Mouse (Mus musculus) midbrain, embryonic 12.5 days (tissue): Measurements from ENCODE around the gene Egf. TPM values are rescaled to one million over a fixed set of nuclear protein-coding genes. Genes with fewer than 3 reads are reported as not detected.

Experiments
- ATAC-seq: fragments of 200-750 bp; cut with Nextera tagmentation; 2 replicates; pipeline ENCODE4 v1.8.0; 2017; ENCODE audit warnings: low read depth, moderate TSS enrichment, moderate library complexity; ENCODE audit not compliant: low FRiP score
- H3K27ac ChIP-seq: fragments of 300-500 bp; sonication (generic); replicated peaks from 2 replicates; pipeline ENCODE4 v1.5.1; 2016; ENCODE audit warnings: mild to moderate bottlenecking
- H3K27me3 ChIP-seq: fragments of 300-500 bp; sonication (generic); 2 replicates; pipeline ENCODE4 v1.6.1; 2016; ENCODE audit warnings: mild to moderate bottlenecking
- H3K36me3 ChIP-seq: fragments of 300-500 bp; sonication (generic); 2 replicates; pipeline ENCODE4 v1.6.1; 2016
- H3K4me1 ChIP-seq: fragments of 300-500 bp; sonication (generic); 2 replicates; pipeline ENCODE4 v1.6.1; 2016
- H3K4me2 ChIP-seq: fragments of 300-500 bp; sonication (generic); replicated peaks from 2 replicates; pipeline ENCODE4 v1.6.1; 2016; ENCODE audit warnings: mild to moderate bottlenecking, moderate library complexity
- H3K4me3 ChIP-seq: fragments of 300-500 bp; sonication (generic); 2 replicates; pipeline ENCODE4 v1.5.1; 2016; ENCODE audit warnings: mild to moderate bottlenecking
- H3K9ac ChIP-seq: fragments of 300-500 bp; sonication (generic); replicated peaks from 2 replicates; pipeline ENCODE4 v1.6.1; 2016; ENCODE audit warnings: mild to moderate bottlenecking, moderate library complexity
- H3K9me3 ChIP-seq: fragments of 300-500 bp; sonication (generic); 2 replicates; pipeline ENCODE4 v1.6.1; 2016; ENCODE audit warnings: mild to moderate bottlenecking
- WGBS: fragments of 180-500 bp; shearing (Covaris S2); methylation state at CpG from one replicate; pipeline ENCODE4 v1.1.7; 2016; 5-methylcytosine and 5-hydroxymethylcytosine counted together
- polyA plus RNA-seq: library from polyadenylated mRNA; unstranded; fragments of >200 nt; fragmentation: Nextera tagmentation; extraction: Ambion mirVana; gene quantifications from 2 replicates; pipeline ENCODE4 v1.2.1, GENCODE M21; 2016

Egf gene
- polyA plus RNA-seq, 1 experiment from 2014 or later = 2.1 TPM

DNA sequence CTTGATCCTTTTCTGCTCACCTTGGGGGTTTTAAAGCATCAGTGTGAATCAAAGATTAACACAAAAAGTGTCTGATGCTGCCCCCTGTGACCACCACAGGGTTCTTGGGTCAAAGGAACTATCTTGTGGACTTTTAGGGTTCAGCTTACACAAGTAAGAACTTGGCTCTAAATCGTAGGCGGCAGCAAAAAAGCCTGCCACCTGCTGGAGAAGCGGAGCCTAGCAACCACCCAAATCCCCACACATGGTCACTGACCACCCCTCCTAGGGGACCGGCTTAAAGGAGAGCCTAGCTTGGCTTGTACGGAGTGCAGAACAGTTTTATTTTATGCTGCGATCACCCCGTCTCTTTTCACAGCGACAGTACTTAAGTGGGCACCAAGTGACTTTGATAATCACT is 10.3 kb downstream of the Egf start:
- Histone ChIP-seq H3K27ac (no peak overlapping the region), H3K36me3 (no peaks in the 10 kb centered on the region), H3K9me3 (no peaks in the 10 kb centered on the region), H3K9ac (no peak overlapping the region), H3K4me2 (no peak overlapping the region), H3K27me3 (no peaks in the 10 kb centered on the region), H3K4me3 (no peak overlapping the region), H3K4me1 (no peaks in the 10 kb centered on the region)
- ATAC-seq = no peak
- WGBS = 50% methylated on average over 8 of the region's 8 CpGs

DNA sequence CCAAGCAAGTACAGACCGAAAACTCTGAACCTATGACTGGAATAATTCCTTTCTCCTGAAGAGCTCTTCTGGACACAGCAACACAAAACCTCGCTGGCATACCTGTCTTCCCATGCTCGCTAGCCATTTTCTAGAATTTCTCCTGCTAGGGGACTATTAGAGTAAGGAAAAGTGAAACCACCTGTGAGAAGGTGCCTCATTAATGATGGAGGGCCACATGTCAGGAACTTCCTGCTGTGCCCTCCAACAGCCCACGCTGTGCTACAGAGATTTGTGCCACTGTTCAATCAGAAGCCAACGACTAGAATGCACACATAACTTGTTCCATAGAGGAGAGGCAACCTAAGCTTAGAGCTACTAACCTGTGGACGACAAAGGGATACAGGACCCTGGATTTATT is 12.3 kb downstream of the Egf start:
- Histone ChIP-seq H3K27me3 (no peaks in the 10 kb centered on the region), H3K27ac (no peak overlapping the region), H3K36me3 (no peaks in the 10 kb centered on the region), H3K4me3 (no peak overlapping the region), H3K4me1 (no peaks in the 10 kb centered on the region), H3K9ac (no peak overlapping the region), H3K4me2 (no peak overlapping the region), H3K9me3 (no peaks in the 10 kb centered on the region)
- no peak for ATAC-seq
- 85% methylated on average over 6 of the region's 6 CpGs for WGBS

DNA sequence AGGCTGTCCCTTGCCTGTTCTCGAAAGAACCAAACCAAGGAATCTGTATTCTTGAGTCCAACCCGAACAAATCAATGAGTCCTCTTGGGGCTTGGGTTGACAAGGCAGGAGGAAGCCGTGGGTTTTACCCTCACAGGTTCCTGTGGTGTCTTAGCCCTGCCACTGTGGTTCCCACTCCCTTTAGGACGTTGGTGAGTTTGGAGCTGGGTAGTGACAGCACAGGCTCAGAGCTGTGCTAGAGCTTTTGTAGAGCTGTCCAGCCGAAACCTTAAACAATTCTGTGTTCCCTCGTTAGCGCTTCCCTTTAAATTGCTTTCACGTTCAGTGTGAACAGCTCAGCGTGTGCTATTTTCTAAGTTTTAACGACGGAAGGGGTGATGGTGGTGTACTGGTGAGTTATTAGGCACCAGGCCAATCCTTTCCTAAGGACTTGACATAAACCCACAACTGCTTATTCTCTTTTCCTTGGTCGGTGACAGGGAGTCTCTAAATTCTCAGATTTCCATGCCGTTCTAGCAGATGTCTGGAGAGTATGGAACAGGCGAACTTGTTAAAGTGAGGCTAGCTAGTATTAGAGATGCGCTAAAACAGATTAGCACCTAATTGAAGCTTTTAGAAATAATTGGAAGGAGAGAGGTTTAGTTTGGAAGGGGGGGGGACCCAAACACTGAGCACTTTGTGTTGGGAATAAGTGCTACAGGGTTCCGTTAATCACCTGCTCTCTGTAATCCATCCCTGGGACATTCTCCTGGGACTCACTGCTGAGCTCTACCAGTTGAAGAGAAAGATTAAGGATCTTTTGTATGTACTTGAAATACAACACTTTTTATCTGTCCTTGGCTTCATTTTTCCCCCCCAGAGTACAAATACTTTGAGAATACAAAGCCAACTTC is 16.6 kb downstream of the Egf start:
- WGBS = 78% methylated on average over 16 of the region's 16 CpGs
- no peak overlapping the region for H3K9ac ChIP-seq
- no peak for ATAC-seq

DNA sequence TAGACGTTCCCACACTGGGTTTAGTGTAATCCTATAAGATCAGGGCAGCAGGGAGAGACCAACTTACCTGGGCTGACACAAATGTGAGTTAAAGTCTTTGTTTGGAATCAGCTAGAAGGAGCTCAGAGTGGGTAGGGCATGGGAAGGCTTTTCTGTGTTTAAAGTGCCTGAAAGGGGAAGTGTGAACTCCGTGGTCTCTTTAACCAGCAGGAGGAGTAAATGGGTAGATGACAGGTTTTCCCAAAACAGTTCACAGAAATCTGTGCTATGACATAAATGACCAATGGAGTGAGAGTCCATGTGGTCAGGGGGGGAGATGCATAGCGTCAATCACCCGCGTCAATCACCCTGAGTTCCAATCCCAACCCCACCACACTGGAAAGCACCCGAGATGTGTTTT is 23.5 kb downstream of the Egf start:
- Histone ChIP-seq H3K36me3 (no peaks in the 10 kb centered on the region), H3K27me3 (peaks cover 4% of the 10 kb centered on the region; the same call in 1 of the 2 replicates), H3K4me1 (no peaks in the 10 kb centered on the region), H3K9me3 (no peaks in the 10 kb centered on the region), H3K27ac (no peak overlapping the region), H3K4me2 (no peak overlapping the region), H3K4me3 (no peak overlapping the region), H3K9ac (no peak overlapping the region)
- WGBS = 84% methylated on average over 6 of the region's 6 CpGs
- no peak for ATAC-seq

More for the DNA sequence above, 16.6 kb downstream of the Egf start:
- no peak overlapping the region for H3K27ac ChIP-seq
- no peaks in the 10 kb centered on the region for H3K27me3 ChIP-seq
- H3K9me3 ChIP-seq = no peaks in the 10 kb centered on the region
- H3K4me2 ChIP-seq = no peak overlapping the region
- no peaks in the 10 kb centered on the region for H3K36me3 ChIP-seq
- H3K4me3 ChIP-seq = no peak overlapping the region
- H3K4me1 ChIP-seq = no peaks in the 10 kb centered on the region

DNA sequence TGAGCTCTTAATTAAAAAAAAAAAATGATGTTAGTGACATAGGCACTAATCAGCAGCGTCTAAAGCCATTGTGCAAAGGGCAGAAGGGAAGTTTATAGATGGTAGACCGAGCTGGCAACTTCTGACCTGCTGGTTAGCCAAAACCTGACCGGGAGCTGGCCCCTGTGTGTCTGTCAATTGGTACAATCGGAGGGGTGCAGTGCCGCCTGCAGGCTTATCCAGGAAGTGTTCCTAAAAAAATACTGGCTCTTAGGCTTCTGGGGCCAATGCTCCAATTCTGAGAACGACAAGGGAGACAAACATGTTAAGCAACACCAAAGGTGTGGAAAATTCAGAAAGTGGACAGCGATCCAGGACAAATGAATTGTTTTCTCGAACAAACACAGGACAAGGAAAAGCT is 24.7 kb downstream of the Egf start:
- WGBS = 28% methylated on average over 8 of the region's 8 CpGs
- ATAC-seq = no peak
- H3K9me3 ChIP-seq = no peaks in the 10 kb centered on the region
- H3K4me3 ChIP-seq = no peak overlapping the region
- peaks cover 4% of the 10 kb centered on the region; the same call in 1 of the 2 replicates for H3K27me3 ChIP-seq
- no peak overlapping the region for H3K27ac ChIP-seq
- H3K4me2 ChIP-seq = no peak overlapping the region
- no peak overlapping the region for H3K9ac ChIP-seq
- H3K36me3 ChIP-seq = no peaks in the 10 kb centered on the region
- 0 out of 2 replicates have a peak, but pooled peaks cover 3% of the 10 kb centered on the region for H3K4me1 ChIP-seq

DNA sequence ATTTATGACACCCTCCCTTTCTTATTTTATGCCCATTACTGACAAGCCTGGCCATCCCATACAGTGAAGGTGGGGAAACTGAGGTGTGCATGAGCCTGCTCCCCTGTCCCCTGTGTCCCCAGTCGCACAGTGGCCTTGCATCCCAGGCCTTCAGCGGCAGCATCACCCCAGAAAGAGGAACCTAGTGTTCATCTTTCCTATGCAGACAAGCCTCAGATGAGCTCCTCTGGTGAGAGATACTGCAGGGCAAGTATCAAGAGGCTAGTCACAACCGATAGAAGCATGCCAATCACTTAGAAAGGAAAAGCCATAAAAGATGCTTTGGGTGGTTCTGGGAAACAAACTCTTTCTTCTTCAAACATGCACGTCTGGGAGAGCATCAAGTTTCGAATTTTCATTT is 25.2 kb downstream of the Egf start:
- no peak for ATAC-seq
- Histone ChIP-seq H3K4me1 (0 out of 2 replicates have a peak, but pooled peaks cover 3% of the 10 kb centered on the region), H3K9ac (no peak overlapping the region), H3K36me3 (no peaks in the 10 kb centered on the region), H3K4me2 (no peak overlapping the region), H3K9me3 (no peaks in the 10 kb centered on the region), H3K27me3 (peaks cover 4% of the 10 kb centered on the region; the same call in 1 of the 2 replicates), H3K4me3 (no peak overlapping the region), H3K27ac (no peak overlapping the region)
- 80% methylated on average over 5 of the region's 5 CpGs for whole genome bisulfite sequencing

DNA sequence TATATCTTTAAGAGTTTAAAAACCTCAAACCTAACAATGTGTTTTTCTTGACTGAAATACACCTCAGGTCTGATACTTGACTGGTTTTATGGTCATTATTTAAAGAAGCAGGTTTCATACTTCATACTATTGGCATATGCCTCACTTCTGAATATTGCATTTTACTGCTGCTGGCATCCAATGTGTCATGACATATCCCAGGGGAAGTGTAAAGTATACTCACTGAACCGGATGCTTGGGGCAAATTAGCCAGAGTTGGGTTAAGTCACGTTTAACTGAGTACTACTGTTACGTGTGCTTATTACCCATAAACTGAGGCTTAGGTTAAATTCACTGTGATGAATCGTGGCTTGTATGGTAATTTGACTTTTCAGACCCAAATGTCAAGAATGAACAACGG is 29.5 kb downstream of the Egf start:
- H3K4me2 ChIP-seq = peak overlapping the region; percentile 67
- ATAC-seq = peak; percentile 16
- H3K9ac ChIP-seq = no peak overlapping the region
- H3K36me3 ChIP-seq = no peaks in the 10 kb centered on the region
- peaks cover 4% of the 10 kb centered on the region; the same call in 1 of the 2 replicates for H3K27me3 ChIP-seq
- peak overlapping the region; percentile 57 for H3K4me3 ChIP-seq
- peaks cover 7% of the 10 kb centered on the region; the same call in 1 of the 2 replicates for H3K4me1 ChIP-seq
- 79% methylated on average over 5 of the region's 5 CpGs for WGBS
- no peak overlapping the region for H3K27ac ChIP-seq
- no peaks in the 10 kb centered on the region for H3K9me3 ChIP-seq

DNA sequence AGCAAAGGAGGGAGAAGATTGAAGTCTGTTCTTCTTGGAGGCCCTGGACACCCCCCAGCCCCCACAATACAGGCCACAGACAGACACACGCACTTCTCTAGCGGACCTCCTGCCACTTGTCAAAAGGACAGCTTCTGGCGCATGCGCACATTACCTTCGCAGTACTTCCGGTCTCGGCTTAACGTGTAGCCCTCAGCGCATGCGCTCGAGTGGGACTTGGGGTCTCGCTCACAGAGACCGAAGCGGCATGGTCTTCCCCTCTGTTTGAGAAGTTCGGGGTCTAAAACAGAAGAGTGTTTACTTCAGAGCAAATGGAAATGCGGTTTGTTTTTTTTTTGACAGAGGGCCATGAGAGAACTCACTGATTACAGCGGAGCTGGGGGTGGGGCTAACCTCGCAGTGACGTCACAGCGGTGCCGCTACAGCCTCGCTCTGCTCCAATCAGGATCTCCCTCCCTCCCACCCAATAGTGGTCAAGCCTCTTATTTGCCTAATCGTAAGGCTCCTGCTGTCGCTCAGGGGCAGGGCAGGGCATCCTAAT is 30.1 kb downstream of the Egf start:
- Histone ChIP-seq H3K4me1 (peaks cover 7% of the 10 kb centered on the region; the same call in 1 of the 2 replicates), H3K4me3 (peak overlapping the region; percentile 57), H3K9ac (peak overlapping the region; percentile 41; the same call in 1 of the 2 replicates), H3K36me3 (no peaks in the 10 kb centered on the region), H3K4me2 (peak overlapping the region; percentile 67), H3K27me3 (peaks cover 4% of the 10 kb centered on the region; the same call in 1 of the 2 replicates), H3K9me3 (no peaks in the 10 kb centered on the region), H3K27ac (peak overlapping the region; percentile 67; the same call in 1 of the 2 replicates)
- ATAC-seq = peak; percentile 99
- under 1% methylated on average over 24 of the region's 24 CpGs for WGBS

DNA sequence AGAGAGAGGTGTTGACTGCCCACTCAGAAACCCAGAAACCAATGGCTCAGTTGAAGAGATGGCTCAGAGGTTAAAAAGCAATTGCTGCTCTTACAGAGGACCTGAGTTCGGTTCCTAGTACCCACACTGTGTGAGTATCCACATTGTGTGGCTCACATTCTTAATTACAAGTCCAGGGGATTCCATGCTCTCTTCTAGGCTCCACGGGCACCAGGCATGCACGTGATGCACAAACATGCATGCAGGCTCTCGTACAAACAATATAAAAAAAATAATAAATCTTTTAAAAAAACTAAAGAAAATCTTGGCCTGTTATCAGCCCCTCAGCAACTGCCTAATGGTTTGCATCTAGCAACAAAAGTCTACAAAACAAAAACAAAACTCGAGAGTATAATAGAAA is 30.6 kb downstream of the Egf start:
- H3K27me3 ChIP-seq = no peaks in the 10 kb centered on the region
- 64% methylated on average over 5 of the region's 5 CpGs for WGBS
- 0 out of 2 replicates have a peak overlapping the region, but pooled peaks have one; percentile 67 for H3K27ac ChIP-seq

DNA sequence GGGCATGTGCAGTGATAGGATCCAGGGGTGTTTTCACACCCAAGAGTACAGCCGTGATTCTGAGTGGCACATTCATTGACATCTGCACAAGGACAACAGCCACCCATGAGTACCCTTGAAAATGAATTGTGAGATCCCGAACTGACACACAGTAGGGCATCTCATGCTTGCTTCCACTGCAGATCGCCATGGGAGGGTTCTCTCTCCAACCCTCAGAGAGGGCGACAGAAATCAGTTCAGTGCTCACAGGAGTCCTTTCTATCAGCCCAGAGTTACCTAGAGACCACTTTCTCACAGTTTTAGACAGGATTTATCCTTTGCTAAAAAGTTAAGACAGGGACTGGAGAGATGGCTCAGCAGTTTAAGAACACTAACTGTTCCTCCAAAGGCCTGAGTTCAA is 31.8 kb downstream of the Egf start:
- H3K4me3 ChIP-seq = no peak overlapping the region
- H3K9me3 ChIP-seq = no peaks in the 10 kb centered on the region
- no peak overlapping the region for H3K27ac ChIP-seq
- H3K4me2 ChIP-seq = no peak overlapping the region
- H3K9ac ChIP-seq = no peak overlapping the region
- WGBS = 61% methylated on average over 4 of the region's 4 CpGs
- H3K27me3 ChIP-seq = no peaks in the 10 kb centered on the region
- no peak for ATAC-seq
- H3K36me3 ChIP-seq = no peaks in the 10 kb centered on the region
- H3K4me1 ChIP-seq = peaks cover 7% of the 10 kb centered on the region; the same call in 1 of the 2 replicates

More for the DNA sequence above, 30.6 kb downstream of the Egf start:
- H3K4me1 ChIP-seq = peaks cover 7% of the 10 kb centered on the region; the same call in 1 of the 2 replicates
- H3K36me3 ChIP-seq = no peaks in the 10 kb centered on the region
- peak overlapping the region; percentile 41; the same call in 1 of the 2 replicates for H3K9ac ChIP-seq
- peak overlapping the region; percentile 67 for H3K4me2 ChIP-seq
- peak overlapping the region; percentile 57 for H3K4me3 ChIP-seq
- ATAC-seq = peak; percentile 27; the same call in 1 of the 2 replicates
- no peaks in the 10 kb centered on the region for H3K9me3 ChIP-seq

DNA sequence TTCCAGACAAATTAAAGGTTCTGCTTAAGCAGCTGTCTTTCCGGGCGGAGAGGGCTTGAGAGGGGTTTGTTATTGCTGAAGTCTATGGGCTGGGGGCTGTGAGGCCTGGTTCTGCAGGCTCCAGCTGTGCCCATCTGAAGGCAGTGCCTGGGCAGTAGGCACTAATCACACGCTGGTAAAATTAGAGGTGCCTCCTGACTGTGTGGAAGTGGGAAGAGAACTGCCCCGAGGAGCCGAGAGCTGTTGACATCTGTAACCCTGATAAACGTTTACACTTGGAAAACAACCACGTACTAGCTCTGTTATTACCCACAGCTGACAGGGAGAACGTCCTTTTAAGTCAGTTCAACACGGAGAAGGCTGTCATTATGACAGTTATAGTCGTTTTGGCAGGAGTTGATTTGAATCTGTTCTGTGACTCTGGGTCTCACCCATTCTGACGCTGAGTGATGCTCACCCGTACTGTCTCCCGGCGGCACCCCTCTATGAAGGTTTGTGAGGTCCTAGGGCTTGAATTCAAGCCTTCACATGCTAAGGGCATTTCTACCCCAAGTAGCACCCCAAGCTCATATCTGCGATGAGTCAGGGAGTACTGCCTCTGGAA is 40.5 kb downstream of the Egf start:
- Histone ChIP-seq H3K4me1 (no peaks in the 10 kb centered on the region), H3K9ac (no peak overlapping the region), H3K9me3 (no peaks in the 10 kb centered on the region), H3K36me3 (no peaks in the 10 kb centered on the region), H3K27ac (no peak overlapping the region), H3K27me3 (no peaks in the 10 kb centered on the region), H3K4me2 (no peak overlapping the region), H3K4me3 (no peak overlapping the region)
- 77% methylated on average over 15 of the region's 15 CpGs for WGBS
- no peak for ATAC-seq

DNA sequence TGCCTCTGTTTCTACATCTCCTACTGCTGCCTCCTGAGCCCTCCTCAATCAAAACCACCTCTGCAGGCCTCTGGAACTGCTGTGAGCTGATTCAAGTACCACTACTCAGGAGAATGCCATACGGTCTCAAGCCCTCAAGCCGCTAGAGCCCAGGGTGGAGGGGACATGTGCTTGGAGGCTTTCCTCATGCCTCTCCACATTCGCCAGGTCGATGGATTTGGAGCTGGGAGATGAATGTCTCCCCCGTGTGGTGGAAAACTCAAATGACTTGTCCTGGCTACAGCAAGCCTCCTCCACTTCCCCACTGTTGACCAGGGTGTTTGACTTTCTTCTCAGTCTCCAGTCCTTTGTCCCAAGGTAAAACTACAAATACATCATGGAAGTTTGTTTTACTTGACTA is 47.0 kb downstream of the Egf start:
- H3K4me1 ChIP-seq = no peaks in the 10 kb centered on the region
- no peaks in the 10 kb centered on the region for H3K27me3 ChIP-seq
- no peak overlapping the region for H3K27ac ChIP-seq
- no peaks in the 10 kb centered on the region for H3K9me3 ChIP-seq
- H3K4me2 ChIP-seq = no peak overlapping the region
- 21% methylated on average over 5 of the region's 5 CpGs for WGBS
- ATAC-seq = no peak; the same call in 1 of the 2 replicates
- no peak overlapping the region for H3K4me3 ChIP-seq
- H3K9ac ChIP-seq = no peak overlapping the region
- no peaks in the 10 kb centered on the region for H3K36me3 ChIP-seq
